Mouse (Mus musculus): Measurements from ENCODE around the gene Eif2s3y.

Gene Eif2s3y

DNA sequence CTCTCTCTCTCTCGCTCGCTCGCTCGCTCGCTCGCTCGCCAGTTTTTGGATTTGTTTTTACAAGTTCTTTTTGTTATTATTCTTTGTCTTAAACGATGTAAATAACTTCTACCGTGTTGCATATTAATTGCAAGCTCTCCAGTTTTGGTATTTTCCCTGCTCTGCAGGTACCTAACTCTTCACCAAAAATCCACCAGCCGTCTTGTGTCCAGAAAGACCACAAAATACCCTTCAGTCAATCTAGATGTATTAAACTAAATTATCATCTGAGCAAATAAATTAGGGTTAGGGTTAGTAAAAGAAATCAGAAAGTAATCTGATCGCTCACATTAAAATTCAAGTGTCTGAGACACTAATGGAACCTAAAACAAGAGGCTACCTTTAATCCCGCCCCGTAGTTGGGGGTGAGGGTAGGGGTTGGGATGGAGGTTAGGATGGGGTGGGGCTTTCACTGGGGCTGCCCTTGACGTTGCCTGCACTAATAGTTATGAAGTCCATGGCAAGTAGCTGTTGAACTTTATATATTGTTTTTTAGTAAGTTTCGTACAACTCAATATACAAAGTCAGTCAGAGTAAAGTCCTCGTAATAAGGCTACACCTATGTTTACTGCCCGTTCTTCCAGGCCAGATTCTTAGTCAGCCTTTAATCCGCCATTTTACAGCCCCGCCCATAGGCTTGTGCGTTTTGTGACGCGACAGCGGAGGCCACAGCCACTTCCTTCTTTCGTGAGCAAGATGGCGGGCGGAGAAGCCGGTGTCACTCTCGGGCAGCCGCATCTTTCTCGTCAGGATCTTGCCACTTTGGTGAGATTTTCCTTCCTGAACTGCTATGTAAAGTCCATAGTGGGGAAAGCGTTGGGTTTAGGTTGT is at the start of gene Eif2s3y:
Gene Eif2s3y (plus strand): TSS at position 662 of the 870 bp plus-strand sequence.
- peak in 1 of 2 experiments; percentile 65 for DNase-seq

Measured in spleen, adult 18-20 months (tissue).